Mouse (Mus musculus): Measurements from ENCODE around the gene Grm4.

Grm4 gene

GRCm38 (mm10) chr17:27511865-27512618 is 9.2 kb downstream of the Grm4 start:
- DNase-seq: no peak

- no peak for DNase-seq
These were observed 10.0 kb downstream of the Grm4 start for GRCm38 (mm10) chr17:27511125-27511735.

- DNase-seq: no peak
These were observed 10.7 kb downstream of the Grm4 start for GRCm38 (mm10) chr17:27510258-27511124.

- DNase-seq: no peak
These were observed 12.1 kb downstream of the Grm4 start for GRCm38 (mm10) chr17:27509056-27509455.

GRCm38 (mm10) chr17:27508513-27508912 is 12.7 kb downstream of the Grm4 start:
- no peak for DNase-seq

- DNase-seq: no peak
These were observed 13.2 kb downstream of the Grm4 start for GRCm38 (mm10) chr17:27508002-27508401.

- no peak for DNase-seq
These were observed 13.6 kb downstream of the Grm4 start for GRCm38 (mm10) chr17:27507591-27507945.

GRCm38 (mm10) chr17:27506871-27507590 is 14.2 kb downstream of the Grm4 start:
- DNase-seq: no peak

GRCm38 (mm10) chr17:27506362-27506761 is 14.8 kb downstream of the Grm4 start:
- DNase-seq: no peak

- DNase-seq: no peak
These were observed 15.9 kb downstream of the Grm4 start for GRCm38 (mm10) chr17:27505221-27505881.

- no peak for DNase-seq
These were observed 17.3 kb downstream of the Grm4 start for GRCm38 (mm10) chr17:27503869-27504268.

GRCm38 (mm10) chr17:27502736-27503445 is 18.3 kb downstream of the Grm4 start:
- DNase-seq: no peak

GRCm38 (mm10) chr17:27502288-27502687 is 18.9 kb downstream of the Grm4 start:
- DNase-seq: no peak

- DNase-seq: peak; percentile 30
These were observed 19.6 kb downstream of the Grm4 start for GRCm38 (mm10) chr17:27501331-27502251.

GRCm38 (mm10) chr17:27500811-27501210 is 20.4 kb downstream of the Grm4 start:
- no peak for DNase-seq

- no peak for DNase-seq
These were observed 22.1 kb downstream of the Grm4 start for GRCm38 (mm10) chr17:27499080-27499479.

GRCm38 (mm10) chr17:27497798-27498197 is 23.4 kb downstream of the Grm4 start:
- peak; percentile 26 for DNase-seq

- DNase-seq: no peak
These were observed 26.1 kb downstream of the Grm4 start for GRCm38 (mm10) chr17:27495008-27495540.

GRCm38 (mm10) chr17:27493969-27494368 is 27.2 kb downstream of the Grm4 start:
- no peak for DNase-seq

- no peak for DNase-seq
These were observed 27.8 kb downstream of the Grm4 start for GRCm38 (mm10) chr17:27493389-27493788.
